Mouse (Mus musculus): Measurements from ENCODE around the gene Dpp6. TPM values are rescaled to one million over a fixed set of nuclear protein-coding genes. Genes with fewer than 3 reads are reported as not detected.

The Dpp6 gene
- total RNA-seq, 2 experiments from 2014 or later, result 5.0 to 7.1 TPM

GRCm38 (mm10) chr5:27292236-27292635, 475.2 kb downstream of the Dpp6 start:
- DNase-seq, result no peak

DNA sequence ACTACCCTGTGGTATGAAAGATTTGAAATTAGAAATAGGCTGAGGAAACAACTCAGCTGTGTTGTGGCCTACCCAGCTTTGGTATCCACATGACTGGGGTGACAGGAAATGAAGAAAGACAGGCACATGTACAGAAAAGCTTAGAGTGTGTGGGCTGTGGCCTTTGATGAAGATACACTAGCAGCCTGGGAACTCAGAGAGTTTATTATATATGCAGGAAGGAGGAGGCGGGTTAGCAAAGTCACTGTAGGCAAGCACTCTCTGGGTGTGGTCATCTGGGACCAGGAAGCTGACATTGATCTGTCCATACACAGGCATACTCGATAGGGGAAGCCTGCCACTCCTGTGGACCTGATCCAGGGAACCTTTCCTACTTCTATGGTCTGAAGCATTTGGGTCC, 487.1 kb downstream of the Dpp6 start:
- DNase-seq, result no peak

DNA sequence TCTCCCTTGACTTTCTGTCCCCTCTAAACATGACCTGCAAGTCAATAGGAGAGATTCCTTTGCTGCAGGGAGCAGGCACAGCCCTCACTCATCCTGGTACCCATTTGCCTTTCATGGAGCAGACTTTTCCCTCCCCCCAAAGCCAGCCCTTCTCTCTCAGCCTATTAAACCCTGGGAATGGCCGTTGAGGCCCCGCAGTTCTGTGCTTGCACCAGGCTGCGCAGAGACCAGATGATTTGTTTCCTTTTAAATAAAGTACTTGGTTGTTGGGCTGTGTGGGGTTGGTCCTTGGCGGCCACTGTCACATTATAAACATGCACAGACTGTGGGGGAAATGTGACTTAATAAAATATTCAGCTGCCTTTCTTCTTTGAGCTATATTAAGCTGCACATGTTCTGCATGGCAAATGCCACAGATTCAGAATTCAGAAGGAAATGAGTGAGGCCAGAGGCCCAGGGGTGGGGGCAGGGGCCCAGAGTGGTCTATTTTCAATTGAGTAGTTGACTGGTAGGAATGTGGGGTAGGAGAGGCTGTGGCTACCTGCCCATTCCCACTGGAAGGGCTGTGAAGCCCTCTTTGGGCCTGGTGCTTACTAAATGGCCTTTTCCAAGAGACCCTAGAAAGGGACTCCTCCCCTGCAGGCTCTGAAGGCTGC, 489.6 kb downstream of the Dpp6 start:
- DNase-seq, result no peak

- no peak for DNase-seq
Observed at GRCm38 (mm10) chr5:27310217-27310616, 493.2 kb downstream of the Dpp6 start.

DNA sequence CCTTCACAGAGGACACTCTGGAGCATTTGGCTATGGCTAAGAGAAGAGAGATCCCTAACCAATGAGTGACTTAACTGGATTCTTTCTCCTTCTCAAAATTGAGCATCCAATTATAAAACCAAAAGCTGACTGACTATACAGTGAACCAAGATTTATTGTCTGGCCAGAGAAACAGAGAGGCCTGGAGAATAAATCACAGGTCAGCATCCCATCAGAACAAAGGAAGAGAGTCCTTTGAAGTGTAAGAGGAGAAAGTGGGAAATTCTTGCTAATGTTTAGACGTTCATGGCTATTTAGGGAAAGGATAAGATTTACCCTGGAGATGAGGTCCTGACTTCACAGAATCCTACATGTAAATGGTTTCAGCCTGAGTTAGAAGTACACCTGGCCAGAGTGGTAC, 499.7 kb downstream of the Dpp6 start:
- DNase-seq, result no peak

GRCm38 (mm10) chr5:27317264-27317663, 500.3 kb downstream of the Dpp6 start:
- DNase-seq, result no peak

GRCm38 (mm10) chr5:27317832-27318231, 500.8 kb downstream of the Dpp6 start:
- no peak for DNase-seq

DNA sequence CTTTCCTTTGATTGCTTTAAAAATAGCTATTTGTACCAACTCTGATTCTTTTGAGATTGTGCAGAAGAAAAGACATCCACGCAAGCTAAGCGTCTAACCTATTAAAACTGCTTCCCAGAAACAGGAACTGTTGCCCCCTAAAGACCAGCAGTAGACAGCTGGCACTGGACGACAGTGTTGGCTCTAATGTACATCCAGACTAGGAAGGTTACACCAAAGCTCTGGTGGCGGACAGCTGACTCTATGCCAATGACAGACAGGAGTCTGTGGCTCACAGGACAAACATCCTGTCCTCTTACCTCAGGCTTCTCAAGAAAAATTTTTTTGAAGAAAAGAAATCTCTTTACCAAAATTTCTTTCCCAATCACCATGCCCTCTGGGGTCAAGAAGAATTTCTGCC, 502.7 kb downstream of the Dpp6 start:
- no peak for DNase-seq

DNA sequence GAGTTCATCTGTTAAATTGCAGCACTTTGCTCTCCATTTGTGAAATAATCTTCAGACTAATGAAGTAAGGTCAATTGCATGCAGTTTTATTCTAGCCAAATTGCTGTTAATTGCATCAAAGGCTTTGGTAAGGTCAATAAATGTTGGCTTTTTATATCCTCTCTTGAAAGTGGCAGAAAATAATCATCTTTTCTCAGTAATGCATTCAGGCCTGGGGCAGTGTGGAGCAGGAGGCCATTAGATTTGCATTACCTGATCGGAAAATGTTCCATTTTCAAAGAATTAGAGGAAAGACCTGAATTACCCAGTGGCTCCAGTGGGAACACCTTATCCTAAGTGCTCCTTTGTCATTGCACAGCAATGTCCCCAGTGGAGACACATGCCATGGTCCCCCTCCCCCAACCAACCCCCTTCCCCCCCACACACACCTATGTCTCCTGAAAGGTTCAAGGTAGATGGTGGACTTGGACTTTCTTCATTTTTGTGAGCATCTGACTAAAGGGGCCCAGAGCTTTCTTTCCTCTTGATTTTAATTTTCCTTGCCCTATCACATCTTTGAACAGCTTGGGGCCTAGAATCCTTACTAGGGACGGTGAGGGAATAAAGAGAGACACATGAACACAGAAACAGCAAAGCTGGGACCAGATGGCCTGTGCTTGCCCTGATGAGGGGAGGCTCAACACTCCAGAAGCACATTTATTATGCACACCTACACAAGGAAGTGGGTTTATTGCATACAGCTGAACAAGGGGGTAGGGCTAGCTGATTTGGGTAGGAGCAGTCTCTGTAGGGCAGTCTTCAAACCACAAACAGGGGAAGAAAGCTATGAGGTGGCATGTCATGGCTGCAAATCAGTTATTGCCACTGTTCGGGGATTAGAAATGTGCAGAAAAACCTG, 506.1 kb downstream of the Dpp6 start:
- DNase-seq, result no peak

DNA sequence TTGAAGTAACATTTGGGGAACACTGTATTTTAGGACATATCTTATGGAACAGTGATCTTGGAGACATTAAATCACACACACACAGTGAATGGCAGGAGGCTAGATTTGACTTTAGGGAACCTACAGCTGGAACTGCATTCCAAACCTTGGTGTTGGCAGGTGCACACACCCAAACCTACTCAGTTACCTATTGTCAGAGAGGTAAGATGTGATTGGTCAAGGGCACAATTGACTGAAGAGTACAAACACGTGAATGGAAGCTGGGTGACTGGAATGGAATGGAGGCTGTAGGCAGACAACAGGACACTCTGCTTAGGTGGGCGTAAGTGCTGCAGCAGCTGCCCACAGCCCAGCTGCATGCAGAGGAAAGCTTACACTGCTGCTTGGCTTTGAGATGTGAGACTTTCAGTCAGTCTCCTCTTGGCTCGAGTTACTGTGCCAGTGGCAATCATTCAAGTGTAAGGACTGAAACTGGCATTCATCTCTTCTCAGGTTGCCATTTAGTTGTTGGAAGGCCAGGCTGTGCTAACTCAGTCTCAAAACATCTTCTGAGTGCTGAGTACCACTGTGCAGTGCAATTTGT, 507.4 kb downstream of the Dpp6 start:
- no peak for DNase-seq

DNA sequence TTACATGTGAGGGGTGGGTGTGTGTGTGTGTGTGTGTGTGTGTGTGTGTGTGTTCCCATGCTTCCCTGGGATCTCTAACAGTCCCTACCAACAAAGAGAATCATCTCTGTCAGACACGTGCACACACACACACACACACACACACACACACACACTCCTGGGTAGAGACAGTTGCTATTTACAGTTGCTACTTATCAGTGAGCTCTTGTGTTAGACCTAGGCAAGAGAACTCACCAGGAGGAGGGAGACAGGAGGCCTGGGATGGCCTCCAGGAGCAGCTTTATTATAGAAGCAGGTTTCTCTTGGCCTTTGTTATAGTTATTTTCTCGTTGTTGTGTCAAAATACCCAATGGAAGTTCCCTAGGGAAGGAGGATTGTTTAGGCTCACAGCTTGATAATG, 519.7 kb downstream of the Dpp6 start:
- DNase-seq, result no peak

DNA sequence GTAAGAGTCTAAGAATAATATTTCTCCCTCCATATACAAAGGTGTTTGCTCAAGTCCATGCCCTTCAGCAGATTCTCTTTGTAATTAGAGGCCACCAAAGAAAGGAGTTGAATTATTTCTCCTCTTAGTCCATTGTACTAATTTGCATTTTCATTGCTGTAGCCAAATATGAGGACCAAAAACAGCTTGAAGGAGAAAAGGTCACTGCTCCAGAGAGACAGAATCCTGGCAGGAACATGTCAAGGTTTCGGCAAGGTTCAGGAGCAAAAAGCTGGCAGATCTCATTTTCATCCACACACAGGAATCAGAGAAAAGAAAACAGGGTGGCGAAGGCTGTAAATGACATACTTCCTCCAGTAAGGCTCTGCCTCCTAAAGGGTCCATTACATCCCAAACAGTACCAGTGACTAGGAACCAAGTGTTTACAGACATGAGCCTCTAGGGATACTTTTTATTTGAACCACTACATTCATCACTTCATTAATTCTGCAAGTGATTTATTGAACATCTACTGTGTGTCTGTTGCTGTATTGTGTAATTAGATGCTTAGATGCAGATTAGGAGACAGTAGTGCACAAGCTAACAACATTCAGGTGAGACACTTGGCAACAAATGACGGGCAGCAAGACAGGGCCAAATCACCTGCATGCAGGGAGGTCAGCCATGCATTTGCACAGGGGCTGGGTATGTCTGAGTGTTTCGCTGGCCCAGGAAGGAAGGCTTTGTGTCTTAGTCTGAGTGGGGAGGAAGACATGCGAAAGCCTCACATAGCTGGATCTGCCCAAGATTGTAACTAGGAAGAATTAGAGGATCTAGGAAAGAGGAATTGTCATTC, 522.4 kb downstream of the Dpp6 start:
- DNase-seq, result no peak

- peak; percentile 25 for DNase-seq
Observed at GRCm38 (mm10) chr5:27342276-27342675, 525.3 kb downstream of the Dpp6 start.

- no peak for DNase-seq
Observed at GRCm38 (mm10) chr5:27343626-27344025, 526.6 kb downstream of the Dpp6 start.

DNA sequence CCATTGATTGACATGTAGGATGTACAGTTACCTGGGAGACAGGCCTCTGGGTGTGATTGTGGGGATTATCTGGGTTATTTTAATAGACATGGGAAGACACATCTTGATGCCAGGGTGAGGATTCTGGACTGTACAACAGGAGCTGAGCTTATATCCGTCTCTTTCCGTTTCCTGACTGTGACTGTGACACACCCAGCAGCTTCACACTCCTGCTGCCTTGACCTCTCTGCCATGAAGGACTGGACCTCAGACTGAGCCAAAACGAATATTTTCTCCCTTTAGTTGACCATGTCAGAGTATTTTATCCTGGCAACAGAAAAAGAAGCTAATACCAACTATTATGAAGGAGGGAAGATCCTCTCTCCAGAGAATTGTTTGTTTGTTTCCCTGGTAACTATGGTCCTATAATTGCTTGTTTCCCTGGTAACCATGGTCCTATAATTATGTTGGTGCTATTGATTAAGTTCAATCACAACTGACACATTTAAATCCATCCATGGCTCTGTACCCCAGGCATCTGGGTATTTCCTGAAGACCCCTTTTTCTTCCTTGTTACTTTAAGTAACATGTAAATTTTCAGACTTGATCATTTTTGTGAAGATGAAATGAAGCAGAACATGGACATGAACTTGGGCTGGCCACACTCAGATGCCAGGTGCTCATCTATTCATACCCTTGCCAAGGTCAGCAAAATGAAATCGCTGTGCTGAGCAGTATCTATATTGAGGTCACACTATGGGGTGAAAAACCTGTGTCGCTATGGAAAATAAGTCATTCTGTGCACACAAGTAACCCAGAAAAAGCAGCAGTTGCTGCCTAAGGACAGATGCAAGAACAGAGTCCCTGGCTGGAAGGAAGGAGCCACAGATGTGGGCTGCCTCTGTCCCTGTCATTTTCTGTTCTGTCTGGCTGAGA, 531.4 kb downstream of the Dpp6 start:
- peak; percentile 32 for DNase-seq

DNA sequence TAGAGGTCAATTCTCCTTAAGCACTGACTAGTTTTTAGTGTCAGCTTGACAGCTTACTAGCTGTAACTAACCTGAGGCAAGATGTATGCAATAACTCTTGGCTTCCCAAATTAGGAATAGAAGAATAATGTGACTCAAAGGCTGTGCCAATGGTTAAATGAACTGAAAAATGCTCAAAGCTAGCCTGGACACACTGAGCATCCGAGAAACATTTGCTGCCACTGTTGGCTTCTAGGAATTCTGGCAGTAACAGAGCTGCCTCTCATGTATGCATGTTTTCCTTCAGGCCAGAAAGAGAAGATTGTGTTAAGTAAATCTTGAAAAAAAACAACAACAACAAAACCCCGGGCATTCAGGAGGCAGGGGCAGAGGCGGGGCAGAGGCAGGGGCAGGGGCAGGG, 540.6 kb downstream of the Dpp6 start:
- no peak for DNase-seq

- peak; percentile 24 for DNase-seq
Observed at GRCm38 (mm10) chr5:27365946-27366345, 548.9 kb downstream of the Dpp6 start.

DNA sequence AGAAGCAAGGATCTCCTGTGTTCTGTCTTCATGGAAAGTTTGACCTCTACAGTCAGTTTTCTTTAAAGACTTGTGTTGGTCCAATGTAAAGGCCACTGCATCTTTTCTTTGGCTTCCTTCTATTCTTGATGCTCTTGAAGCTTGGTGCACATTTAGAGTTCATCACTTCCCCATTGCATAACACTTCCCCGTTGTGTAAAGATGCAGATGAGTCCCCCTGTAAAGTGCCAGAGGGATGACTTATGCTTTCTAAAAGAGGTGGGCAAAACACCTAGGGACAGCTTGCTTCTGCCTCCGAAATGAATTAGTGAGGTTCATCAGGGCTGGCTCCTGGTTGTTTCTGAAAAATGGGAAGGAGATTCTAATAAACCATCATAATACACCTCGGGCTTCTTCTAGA, 553.8 kb downstream of the Dpp6 start:
- no peak for DNase-seq

DNA sequence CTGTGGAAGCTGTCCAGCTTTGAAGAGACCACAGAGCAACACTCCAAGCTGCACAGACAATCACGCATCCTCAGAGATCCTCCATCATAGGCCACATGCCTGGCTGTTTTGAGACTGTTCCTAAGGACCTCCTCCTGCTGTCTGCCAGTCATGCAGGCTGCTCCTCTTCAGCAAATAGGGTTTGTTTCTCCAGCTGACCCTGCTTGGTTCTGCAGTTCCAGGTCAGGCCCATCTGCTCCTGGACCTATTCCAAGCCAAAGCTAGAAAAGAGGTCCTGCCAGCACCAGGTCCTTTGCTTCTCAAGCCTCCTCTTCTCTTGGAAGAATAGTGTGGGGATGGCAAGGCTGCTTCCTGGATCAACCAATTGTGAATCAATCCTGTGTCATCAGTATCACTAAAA, 556.9 kb downstream of the Dpp6 start:
- no peak for DNase-seq

DNA sequence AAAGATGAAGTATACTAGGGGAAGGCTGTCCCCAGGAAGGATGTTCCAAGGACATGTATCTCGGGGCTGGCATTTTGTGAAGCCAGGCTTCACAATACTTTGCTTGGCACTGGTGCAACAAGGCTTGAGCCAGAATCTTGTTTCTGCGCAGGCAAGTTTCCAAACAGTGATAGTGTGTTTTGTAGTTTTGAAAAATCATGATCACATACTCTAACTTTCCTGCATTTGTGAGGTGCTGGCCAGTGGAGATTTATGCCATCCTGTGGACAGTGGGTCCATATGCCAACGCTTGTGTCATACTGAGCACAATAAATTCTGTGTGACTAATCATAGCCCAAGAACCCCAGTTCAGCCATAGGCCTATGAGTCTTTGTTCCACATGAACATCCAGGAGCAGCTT, 558.8 kb downstream of the Dpp6 start:
- peak; percentile 36 for DNase-seq

- no peak for DNase-seq
Observed at GRCm38 (mm10) chr5:27380656-27381385, 563.8 kb downstream of the Dpp6 start.

All from adrenal gland, postnatal 10 days (tissue).